Mouse (Mus musculus) frontal cortex, postnatal 10 days (tissue): ENCODE data around the gene Grk3.

Experiments
- DNase-seq, 2 experiments: peaks; one replicate each; pipeline ENCODE4 v3.0.0; 2022; ENCODE audit warnings: low spot score in 2 of 2, mixed read lengths in 1 of 2

Gene Grk3

GRCm38 (mm10) chr5:113009183-113009820, 6.3 kb downstream of the Grk3 start:
- DNase-seq: no peak

GRCm38 (mm10) chr5:113008496-113008895, 7.1 kb downstream of the Grk3 start:
- DNase-seq: no peak

GRCm38 (mm10) chr5:113006997-113007396, 8.6 kb downstream of the Grk3 start:
- no peak for DNase-seq

DNA sequence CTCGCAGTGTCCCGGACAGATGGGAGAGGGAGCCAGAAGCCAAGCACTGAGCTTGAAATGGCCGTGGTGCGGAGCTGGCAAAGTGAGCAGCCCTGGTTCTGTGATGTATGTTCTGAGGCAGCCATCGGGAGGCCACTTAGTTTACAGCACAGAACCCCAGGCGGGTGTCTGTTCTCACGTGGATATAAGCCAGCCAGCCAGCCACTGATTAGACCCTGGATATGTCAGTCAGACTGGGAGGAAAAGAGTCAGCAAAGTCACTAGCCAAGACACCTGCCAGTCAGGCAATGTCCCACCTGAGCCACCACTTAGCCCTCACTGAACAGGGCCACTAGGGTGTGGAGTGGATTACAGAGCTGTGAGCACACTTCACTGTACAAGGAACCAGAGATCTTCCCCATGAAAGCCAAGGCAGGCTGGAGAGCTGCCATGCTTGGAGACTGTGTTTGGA, 9.6 kb downstream of the Grk3 start:
- no peak for DNase-seq

GRCm38 (mm10) chr5:113002821-113003380, 12.7 kb downstream of the Grk3 start:
- DNase-seq: no peak

GRCm38 (mm10) chr5:112999227-112999626, 16.4 kb downstream of the Grk3 start:
- no peak for DNase-seq

DNA sequence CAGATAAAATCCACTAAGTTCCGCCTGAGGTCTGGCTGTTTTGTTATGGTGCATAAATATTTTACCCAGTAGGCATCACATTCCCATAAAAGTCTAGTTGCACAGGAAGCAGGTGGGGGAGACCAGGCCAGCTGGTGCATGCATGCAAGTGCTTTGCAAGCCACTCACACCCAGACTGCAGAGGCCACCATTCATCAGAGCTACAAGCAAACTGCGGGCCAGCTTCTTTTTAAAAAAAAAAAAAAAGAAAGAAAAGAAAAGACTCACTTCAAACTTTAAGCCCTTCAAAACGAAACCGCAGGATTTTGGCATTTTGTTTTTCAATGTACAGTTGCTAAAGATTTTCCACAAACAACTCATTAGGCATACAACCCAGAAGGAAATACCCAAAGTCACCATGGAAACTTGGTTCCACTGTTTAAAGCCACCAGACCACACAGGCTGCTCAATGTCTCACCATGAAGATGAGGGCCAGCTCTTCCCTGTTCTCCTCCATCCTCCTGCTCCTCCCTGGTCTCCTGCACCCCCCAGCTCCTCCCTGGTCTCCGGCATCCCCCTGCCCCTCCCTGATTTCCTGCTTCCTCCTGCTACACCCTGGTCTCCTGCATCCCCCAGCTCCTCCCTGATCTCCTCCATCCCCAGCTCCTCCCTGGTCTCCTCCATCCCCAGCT, 17.9 kb downstream of the Grk3 start:
- no peak for DNase-seq

DNA sequence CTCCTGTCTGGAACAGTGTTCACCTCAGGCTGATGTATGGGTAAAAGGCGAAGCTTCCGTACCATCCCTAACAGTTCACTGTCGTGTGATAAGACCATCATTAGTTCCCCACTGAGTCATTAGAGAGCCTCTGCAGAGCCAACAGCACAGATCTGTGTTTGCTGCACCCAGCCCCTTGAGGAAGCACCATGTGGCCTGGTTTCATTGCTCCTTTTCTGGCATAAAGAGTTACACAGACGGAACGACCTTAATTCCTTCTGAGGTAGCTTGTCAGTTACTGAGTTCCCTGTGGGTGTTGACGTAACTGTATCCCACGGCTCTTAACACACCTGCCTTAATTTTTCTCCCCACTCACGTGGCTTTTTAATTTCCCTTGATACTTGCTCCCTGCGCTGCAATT, 24.3 kb downstream of the Grk3 start:
- DNase-seq: no peak

- DNase-seq: no peak
These were observed 33.7 kb downstream of the Grk3 start for GRCm38 (mm10) chr5:112981931-112982330.

DNA sequence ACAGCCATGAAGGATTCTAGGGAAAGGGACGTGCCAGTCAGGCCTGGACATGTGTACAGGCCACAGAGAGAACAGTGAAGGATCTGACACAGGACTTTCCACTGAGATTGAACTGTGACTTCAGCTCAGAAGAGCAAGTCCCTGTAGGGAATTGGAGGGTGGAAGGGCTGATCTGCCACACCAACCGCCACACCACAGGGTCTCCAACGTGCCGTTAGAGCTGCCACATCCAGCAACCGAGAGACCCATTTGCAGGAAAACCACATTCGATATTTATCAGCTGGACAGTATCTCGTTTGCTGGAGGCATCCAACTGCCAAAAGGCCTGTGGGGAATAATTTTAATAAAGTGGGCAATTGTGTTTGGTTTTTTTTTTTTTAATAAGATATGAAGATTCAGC, 35.9 kb downstream of the Grk3 start:
- DNase-seq: no peak

DNA sequence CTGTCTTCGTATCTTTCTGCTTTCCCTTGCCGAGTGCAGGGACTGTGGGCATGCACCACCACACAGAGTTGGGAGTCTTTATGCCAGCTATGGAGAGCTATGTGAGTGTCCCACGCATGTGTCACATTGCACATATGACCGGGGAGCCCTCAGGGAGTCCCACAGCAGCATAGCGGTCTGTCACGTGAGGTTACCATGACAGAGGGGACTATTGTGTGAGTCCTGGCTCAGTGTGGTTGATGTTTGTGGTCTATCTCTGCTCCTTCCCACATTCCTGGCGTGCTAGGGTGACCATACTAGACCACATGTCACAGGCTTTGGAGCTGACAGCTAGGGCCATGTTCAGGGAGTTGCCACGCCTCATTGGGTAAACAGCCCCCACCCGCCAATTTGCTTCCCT, 36.4 kb downstream of the Grk3 start:
- no peak for DNase-seq

GRCm38 (mm10) chr5:112977089-112977488, 38.5 kb downstream of the Grk3 start:
- DNase-seq: no peak

- DNase-seq: no peak
These were observed 42.0 kb downstream of the Grk3 start for GRCm38 (mm10) chr5:112973596-112973995.

DNA sequence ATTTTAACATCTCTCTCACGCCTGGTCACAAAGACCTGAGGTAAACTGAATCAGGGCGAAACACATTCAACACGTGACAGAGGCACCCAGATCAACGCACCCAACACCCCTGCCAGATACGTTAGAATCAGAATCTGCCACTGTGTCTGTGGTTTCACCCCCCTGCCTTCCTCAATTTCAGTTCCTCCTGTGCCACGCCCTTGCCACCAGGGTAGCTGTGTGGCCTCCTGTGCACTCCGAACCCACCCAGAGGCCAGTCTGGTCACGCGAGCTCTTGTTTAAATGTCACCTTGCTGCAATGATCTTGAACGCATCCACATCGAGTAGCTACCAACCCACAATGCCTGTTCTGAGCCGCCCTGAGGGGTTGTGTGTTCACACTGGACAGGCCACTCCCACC, 43.3 kb downstream of the Grk3 start:
- no peak for DNase-seq

GRCm38 (mm10) chr5:112963495-112963894, 52.1 kb downstream of the Grk3 start:
- DNase-seq: no peak

GRCm38 (mm10) chr5:112962166-112962565, 53.4 kb downstream of the Grk3 start:
- no peak for DNase-seq

DNA sequence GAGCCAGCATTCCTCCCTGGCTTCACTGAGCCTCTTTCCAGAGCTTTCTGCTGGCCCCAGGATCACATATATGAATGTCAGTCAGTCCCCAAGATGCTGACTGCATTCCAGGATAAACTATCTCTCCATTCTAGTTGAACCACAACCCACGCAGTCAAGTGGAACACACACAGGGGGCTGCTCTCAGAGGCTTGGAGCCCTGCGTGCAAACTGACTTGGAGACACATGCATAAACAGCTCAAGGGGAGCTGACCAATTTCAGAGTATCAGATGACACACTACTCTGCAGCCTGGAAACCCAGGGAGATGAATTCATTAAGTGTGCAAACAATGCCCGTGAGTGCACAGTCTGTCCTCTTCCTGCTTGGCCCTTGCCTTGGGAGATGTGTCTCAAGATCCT, 54.7 kb downstream of the Grk3 start:
- no peak for DNase-seq

GRCm38 (mm10) chr5:112958293-112958692, 57.3 kb downstream of the Grk3 start:
- DNase-seq: no peak

DNA sequence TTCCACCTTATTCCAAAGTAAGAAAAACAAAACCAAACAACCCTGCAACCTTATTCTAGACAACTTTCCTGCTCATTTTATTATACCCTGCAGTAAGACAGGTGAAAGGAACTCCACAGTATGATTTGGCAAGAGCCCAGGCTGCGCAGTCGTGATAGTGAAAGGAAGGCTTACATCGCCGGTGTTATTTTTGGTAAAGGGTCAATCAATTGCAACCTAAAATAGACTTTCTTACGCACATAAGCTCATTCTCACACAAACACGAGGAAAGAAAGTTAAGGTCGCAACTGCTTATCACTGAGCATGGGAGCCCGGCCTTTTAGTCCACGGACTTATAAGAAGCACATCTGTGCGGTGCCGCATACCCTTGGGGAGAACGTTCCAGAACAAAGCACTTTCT, 58.8 kb downstream of the Grk3 start:
- no peak for DNase-seq

DNA sequence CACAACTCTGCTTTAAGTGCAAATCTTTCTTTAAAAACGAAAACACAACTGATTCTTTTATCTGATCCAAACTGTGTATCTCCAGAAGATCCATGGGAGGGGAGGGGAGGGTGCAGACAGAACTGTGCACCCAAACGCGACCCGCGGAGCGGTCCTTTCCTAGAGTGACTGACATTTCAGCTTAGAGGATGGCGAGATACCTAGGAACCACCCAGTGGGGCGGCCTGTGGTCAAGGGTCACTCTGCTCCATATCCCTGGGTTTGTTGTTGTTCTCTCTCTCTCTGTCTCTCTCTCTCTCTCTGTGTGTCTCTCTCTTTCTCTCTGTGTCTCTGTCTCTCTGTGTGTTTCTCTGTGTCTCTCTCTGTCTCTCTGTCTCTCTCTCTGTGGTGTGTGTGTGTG, 59.2 kb downstream of the Grk3 start:
- DNase-seq: no peak

- no peak for DNase-seq
These were observed 64.7 kb downstream of the Grk3 start for GRCm38 (mm10) chr5:112950847-112951246.

- no peak for DNase-seq
These were observed 69.7 kb downstream of the Grk3 start for GRCm38 (mm10) chr5:112945925-112946324.

DNA sequence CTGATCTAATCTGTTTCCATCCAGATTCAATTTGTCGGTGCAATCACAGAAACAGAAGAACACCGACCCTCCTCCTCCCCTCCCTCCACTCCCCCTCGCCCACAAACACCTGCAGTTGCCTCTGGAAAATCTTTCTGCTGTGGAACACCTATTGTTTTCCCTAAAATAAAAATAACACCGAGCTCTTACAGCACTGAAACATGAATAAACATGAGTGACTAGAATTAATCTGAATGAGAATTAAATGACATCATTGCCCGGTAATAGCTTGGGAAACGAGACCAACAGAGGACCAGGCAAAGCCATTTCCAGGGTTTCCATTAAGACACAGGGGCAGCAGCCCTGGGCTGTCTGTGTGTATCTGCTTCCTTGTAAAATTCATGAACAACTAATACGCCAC, 73.3 kb downstream of the Grk3 start:
- DNase-seq: no peak
